Mouse (Mus musculus): ENCODE measurements around the gene Kif26a.

DNA sequence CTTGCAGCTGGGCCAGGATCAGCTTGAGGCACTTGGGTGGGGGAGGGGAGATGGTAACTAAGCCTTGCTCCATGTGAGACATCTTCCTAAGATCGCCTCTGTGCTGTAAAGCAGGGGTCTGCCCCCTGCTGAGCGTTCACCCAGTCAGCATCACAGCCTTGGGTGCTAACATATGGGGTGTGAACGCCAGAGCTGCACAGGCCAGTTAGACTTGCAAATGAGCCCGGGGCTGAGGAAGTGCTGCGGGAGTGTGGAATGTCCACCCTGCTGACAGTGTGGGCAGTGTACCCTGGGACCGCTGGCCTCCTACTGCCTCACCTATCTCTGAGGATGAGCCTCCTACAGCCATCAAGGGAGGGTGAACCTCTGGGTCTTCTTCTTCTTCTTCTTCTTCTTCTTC lies 45.7 kb downstream of the Kif26a start:
- no peak for TF ChIP-seq CTCF (IDR thresholded peaks at IDR 0.05; ENCODE audit: low read depth)
- TF ChIP-seq EP300 (IDR thresholded peaks at IDR 0.05; ENCODE audit: low read depth): no peak
